Mouse (Mus musculus) left cerebral cortex, adult 6 months (tissue): ENCODE measurements around the gene Kbtbd3. TPM values are rescaled to one million over a fixed set of nuclear protein-coding genes. Genes with fewer than 3 reads are reported as not detected.

Source experiments
- long read RNA-seq, 2 experiments: library from polyadenylated mRNA; unstranded; transcript quantifications; one replicate each; pipeline ENCODE4 v2.0.0; 2019 to 2020
- polyA plus RNA-seq: library from polyadenylated mRNA; unstranded; fragments of <200 nt; fragmentation: Nextera tagmentation; gene quantifications from 2 replicates; pipeline ENCODE4 v1.2.3, GENCODE M21; 2021

Gene Kbtbd3
- 9.2 and 9.5 TPM in 2 replicates for polyA plus RNA-seq
- long read RNA-seq, experiment 1, transcript Kbtbd3-201 (3 exons, 2,231 nt) = major isoform, 24 of 44 reads
- long read RNA-seq, experiment 1, partial matches to known transcripts = 6 of 44 reads
- long read RNA-seq, experiment 1, other reads (novel, unspliced or antisense) = 11 of 44 reads
- long read RNA-seq, experiment 2, transcript Kbtbd3-201 (3 exons, 2,231 nt) = major isoform, 11 of 20 reads
- long read RNA-seq, experiment 2, partial matches to known transcripts = 5 of 20 reads
- long read RNA-seq, experiment 2, other reads (novel, unspliced or antisense) = 3 of 20 reads

DNA sequence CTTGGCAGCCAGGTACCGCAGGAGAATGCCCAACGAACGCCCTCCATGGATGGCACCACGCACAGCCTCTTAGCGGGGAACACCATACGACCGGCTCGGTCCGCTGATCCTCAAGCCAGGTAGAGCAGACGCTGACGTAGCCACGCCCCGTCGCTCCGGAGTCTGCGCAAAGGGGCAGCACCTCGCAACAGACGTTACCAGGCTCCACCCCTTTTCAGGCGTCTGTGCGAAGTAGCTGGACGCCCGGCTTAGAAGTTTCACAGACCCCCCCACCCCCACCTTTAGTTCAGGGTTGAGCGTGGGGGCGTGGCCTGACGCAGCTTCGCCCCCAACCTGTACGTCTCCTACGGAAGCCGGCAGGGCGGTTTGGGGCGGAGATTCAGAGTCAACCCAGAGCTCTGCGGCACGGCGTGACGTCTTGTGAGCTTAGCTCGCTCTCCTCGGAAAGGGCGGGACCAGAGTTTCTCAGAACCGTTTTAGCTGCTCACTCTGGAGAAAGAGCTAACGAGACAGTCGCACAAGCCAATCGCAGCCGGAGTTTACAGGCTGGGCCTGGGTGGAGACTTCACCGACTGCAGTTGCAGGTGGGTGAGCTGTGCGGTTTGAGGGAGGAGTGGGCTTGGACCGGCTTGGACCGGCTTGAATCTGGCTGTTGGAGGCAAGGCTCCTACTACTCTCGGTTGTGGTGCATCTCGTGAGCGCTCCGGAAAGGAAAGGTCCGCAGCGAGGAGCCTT lies at the start of gene Kbtbd3, which contains the start of gene Aasdhppt:
Gene Kbtbd3, plus strand, starts transcription at position 483 of the 735 bp plus-strand sequence.
Gene Aasdhppt, minus strand, starts transcription at position 121 of the 735 bp plus-strand sequence.

DNA sequence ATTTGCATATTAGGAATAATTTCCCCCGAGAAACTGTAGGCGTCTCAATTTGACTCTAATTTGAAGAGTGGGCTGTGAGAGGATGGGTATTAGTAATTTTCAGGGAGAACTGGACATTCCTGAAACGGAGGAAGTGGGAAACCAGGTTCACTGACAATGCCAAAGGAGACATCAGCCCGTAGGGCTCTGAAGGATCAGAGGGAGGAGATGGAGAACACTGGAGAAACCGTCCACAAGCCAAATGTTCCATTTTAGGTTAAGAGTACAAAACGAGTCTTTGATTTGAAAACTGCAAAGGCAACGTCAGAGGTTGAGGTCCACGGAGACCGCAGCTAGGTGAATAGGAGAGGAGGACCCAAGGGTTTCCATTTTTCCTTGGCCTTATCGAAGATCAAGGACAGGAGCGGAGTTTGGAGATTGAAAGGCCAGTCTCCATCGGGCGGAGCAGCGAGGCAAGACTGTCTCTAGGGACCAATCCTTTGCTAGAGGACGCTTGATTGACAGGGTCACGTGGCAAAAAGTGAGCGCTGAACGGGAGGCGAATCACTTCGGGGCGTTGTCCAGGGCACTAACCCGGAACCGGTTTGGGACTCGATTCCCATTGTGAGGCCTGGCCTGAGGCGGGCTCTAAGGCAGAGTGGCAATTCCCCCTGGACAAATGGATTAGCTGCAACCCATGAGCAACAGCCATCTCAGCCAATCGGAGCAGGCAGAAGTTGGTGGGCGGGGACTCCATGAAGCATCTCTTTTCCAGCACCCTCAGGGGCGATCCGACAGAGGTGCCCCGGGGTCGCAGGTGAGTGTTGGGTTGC lies 66.4 kb downstream of the Kbtbd3 start, which contains the start of gene Msantd4:
Gene Msantd4, plus strand, starts transcription at position 735 of the 812 bp plus-strand sequence.

Other genes starting within 250 kb of the Kbtbd3 start
- 27.0 and 30.9 TPM in 2 replicates for gene Aasdhppt, start 362 bp upstream of the Kbtbd3 start, polyA plus RNA-seq
- gene Msantd4, start 66.7 kb downstream of the Kbtbd3 start, polyA plus RNA-seq = 21.5 and 26.5 TPM in 2 replicates